Mouse (Mus musculus): ENCODE measurements at regions not wholly inside any gene's neighbourhood (a gene's known extent, or its start where the extent isn't known, plus 50 kb on each side); places are given as distances from the start of the nearest gene placed in this dataset.

GRCm38 (mm10) chr6:31995977-31996376 is 54.1 kb upstream of the 1700012A03Rik start:
- TF ChIP-seq POLR2A (IDR thresholded peaks at IDR 0.05; ENCODE audit: control insufficient read depth, extremely low read depth, insufficient read depth, low read length, poor library complexity) (no peak), CTCF (IDR thresholded peaks at IDR 0.05; ENCODE audit: borderline replicate concordance, control insufficient read depth, extremely low read depth, insufficient read depth, low read length, poor library complexity) (no peak)
